In genomic region chr19:37177819-37178708, GRCm38 (mm10) we compare ENCODE assay signal across 8 mouse cellular contexts. TPM values are rescaled to one million over a fixed set of nuclear protein-coding genes. Genes with fewer than 3 reads are reported as not detected.
A peak's percentile ranks its signal among the peaks of the same experiment; 100 is the strongest.
DNase-seq lines count a peak whose midpoint lies in the region; ATAC-seq and TF ChIP-seq lines count a peak whose summit lies in the region.

No protein-coding gene starts in this region.

- 14% methylated on average over 17 of the region's 17 CpGs for WGBS in heart, embryonic 12.5 days
- WGBS in kidney, embryonic 16.5 days, result 14% methylated on average over 17 of the region's 17 CpGs
- WGBS in liver, embryonic 13.5 days (ENCODE audit: insufficient replicate concordance), result 13% methylated on average over 17 of the region's 17 CpGs

- 0 out of 4 replicates have a peak, but pooled peaks cover 0 to 3% of the 10 kb centered on the region in 2 experiments for H3K4me1 ChIP-seq in ES-E14 (ENCODE audit: control insufficient read depth in 2 of 2, insufficient read depth in 2 of 2, low read length in 2 of 2, poor library complexity in 1 of 2)
- H3K4me1 ChIP-seq in brown adipose tissue, adult 24 weeks (ENCODE audit: control insufficient read depth, insufficient read depth, insufficient read length, low read length), result no peaks in the 10 kb centered on the region
- H3K4me1 ChIP-seq in erythroblast, embryonic 14.5 days (ENCODE audit: control insufficient read depth), result peaks cover 76% of the 10 kb centered on the region
- peaks cover 5% of the 10 kb centered on the region; the same call in 1 of the 2 replicates for H3K4me1 ChIP-seq in heart, embryonic 12.5 days (replicated peaks)
- peaks cover 10% of the 10 kb centered on the region; the same call in 1 of the 2 replicates for H3K4me1 ChIP-seq in kidney, embryonic 16.5 days (ENCODE audit: insufficient read depth, low read length)
- H3K4me1 ChIP-seq in liver, embryonic 13.5 days (replicated peaks), result peaks cover 72% of the 10 kb centered on the region

- no peak overlapping the region for H3K9ac ChIP-seq in ES-E14 (ENCODE audit: insufficient read depth, low read depth, low read length, poor library complexity, severe bottlenecking)
- H3K9ac ChIP-seq in heart, embryonic 12.5 days, result no peak overlapping the region
- H3K9ac ChIP-seq in kidney, embryonic 16.5 days (replicated peaks; ENCODE audit: low read length), result peak overlapping the region; percentile 24; the same call in 1 of the 2 replicates
- peak overlapping the region; percentile 55 for H3K9ac ChIP-seq in liver, embryonic 13.5 days

- DNase-seq in ES-E14 (ENCODE audit: low read depth, low spot score), result peak; percentile 20
- DNase-seq in liver, embryonic 13.5 days, result peak; percentile 63
- peak; percentile 12 for DNase-seq in naive thymus-derived CD4-positive, alpha-beta T cell, adult 2 months (ENCODE audit: low read depth)
- peak; percentile 85 for DNase-seq in telencephalon, adult 2 months (ENCODE audit: low read depth, low spot score)

- H3K36me3 ChIP-seq in ES-E14 (ENCODE audit: control insufficient read depth, insufficient read depth, low read length, poor library complexity, severe bottlenecking), result no peaks in the 10 kb centered on the region
- peaks cover 21% of the 10 kb centered on the region for H3K36me3 ChIP-seq in erythroblast, embryonic 14.5 days (ENCODE audit: control insufficient read depth)
- no peaks in the 10 kb centered on the region for H3K36me3 ChIP-seq in heart, embryonic 12.5 days
- no peaks in the 10 kb centered on the region for H3K36me3 ChIP-seq in kidney, embryonic 16.5 days (ENCODE audit: insufficient read depth, low read length)
- H3K36me3 ChIP-seq in liver, embryonic 13.5 days, result peaks cover 10% of the 10 kb centered on the region

- H3K27ac ChIP-seq in ES-E14 (ENCODE audit: insufficient read depth, low read depth, low read length, poor library complexity, severe bottlenecking), result no peak overlapping the region
- H3K27ac ChIP-seq in brown adipose tissue, adult 24 weeks (replicated peaks; ENCODE audit: low read depth, low read length), result no peak overlapping the region
- H3K27ac ChIP-seq in heart, embryonic 12.5 days (ENCODE audit: poor library complexity, severe bottlenecking), result 0 out of 2 replicates have a peak overlapping the region, but pooled peaks have one; percentile 21
- H3K27ac ChIP-seq in kidney, embryonic 16.5 days (ENCODE audit: low read length), result no peak overlapping the region
- H3K27ac ChIP-seq in liver, embryonic 13.5 days, result peak overlapping the region; percentile 63

- ATAC-seq in heart, embryonic 12.5 days (ENCODE audit: insufficient number of reproducible peaks, low FRiP score), result peak; percentile 67; the same call in 1 of the 2 replicates
- peak; percentile 72; the same call in 1 of the 2 replicates for ATAC-seq in kidney, embryonic 16.5 days (ENCODE audit: low FRiP score, low TSS enrichment)
- ATAC-seq in liver, embryonic 13.5 days (ENCODE audit: low read depth), result peak; percentile 87

- no peaks in the 10 kb centered on the region for H3K9me3 ChIP-seq in ES-E14 (ENCODE audit: control insufficient read depth, insufficient read depth, low read depth, low read length)
- H3K9me3 ChIP-seq in erythroblast, embryonic 14.5 days (ENCODE audit: control insufficient read depth, low read length), result peaks cover 15% of the 10 kb centered on the region
- no peaks in the 10 kb centered on the region for H3K9me3 ChIP-seq in heart, embryonic 12.5 days (replicated peaks)
- no peaks in the 10 kb centered on the region for H3K9me3 ChIP-seq in kidney, embryonic 16.5 days (ENCODE audit: low read length)
- H3K9me3 ChIP-seq in liver, embryonic 13.5 days (replicated peaks), result no peaks in the 10 kb centered on the region

- peaks cover 53% of the 10 kb centered on the region for H3K27me3 ChIP-seq in erythroblast, embryonic 14.5 days (ENCODE audit: control insufficient read depth)
- H3K27me3 ChIP-seq in heart, embryonic 12.5 days (replicated peaks), result no peaks in the 10 kb centered on the region
- peaks cover 3% of the 10 kb centered on the region; the same call in 1 of the 2 replicates for H3K27me3 ChIP-seq in kidney, embryonic 16.5 days (ENCODE audit: insufficient read depth, low read length)
- H3K27me3 ChIP-seq in liver, embryonic 13.5 days, result peaks cover 41% of the 10 kb centered on the region

- in situ Hi-C loops in ES-E14 (cut with MboI; ENCODE audit: low sequenced_read_pairs in 2 of 2, unreplicated experiment in 2 of 2), result no loop called here

- H3K4me3 ChIP-seq in ES-E14 (ENCODE audit: insufficient read depth in 1 of 2, low read depth in 1 of 2, low read length in 2 of 2, poor library complexity in 1 of 2, severe bottlenecking in 1 of 2), result peak overlapping the region in 1 of 2 experiments; percentile 11; a peak in 2 of 4 replicates
- peak overlapping the region; percentile 45 for H3K4me3 ChIP-seq in brown adipose tissue, adult 24 weeks (ENCODE audit: insufficient read depth, low read depth, low read length)
- H3K4me3 ChIP-seq in erythroblast, embryonic 14.5 days (replicated peaks), result peak overlapping the region; percentile 64
- H3K4me3 ChIP-seq in heart, embryonic 12.5 days, result peak overlapping the region; percentile 41
- H3K4me3 ChIP-seq in kidney, embryonic 16.5 days (ENCODE audit: low read length), result peak overlapping the region; percentile 42
- peak overlapping the region; percentile 46 for H3K4me3 ChIP-seq in liver, embryonic 13.5 days (replicated peaks)

- H3K4me2 ChIP-seq in heart, embryonic 12.5 days, result peak overlapping the region; percentile 66
- peak overlapping the region; percentile 56 for H3K4me2 ChIP-seq in kidney, embryonic 16.5 days (replicated peaks; ENCODE audit: low read depth, low read length)
- peak overlapping the region; percentile 68 for H3K4me2 ChIP-seq in liver, embryonic 13.5 days

TF ChIP-seq in ES-E14, 5 proteins besides CTCF, POLR2A, EP300 and RAD21:
- TF ChIP-seq CHD2 (IDR thresholded peaks at IDR 0.05; ENCODE audit: low read depth, low read length) (0 out of 2 replicates have a peak, but pooled peaks have one; percentile 2), HCFC1 (IDR thresholded peaks at IDR 0.05; ENCODE audit: borderline replicate concordance, insufficient read depth, low read length) (0 out of 2 replicates have a peak, but pooled peaks have one; percentile 56), MAFK (IDR thresholded peaks at IDR 0.05; ENCODE audit: insufficient read depth, low read depth, low read length) (no peak)
TF ChIP-seq in ES-E14: peak in this region for 2.

RNA-seq across cellular contexts. Expression of gene March5, which starts 29.3 kb away (rescaled TPM):
- 94.7 and 104 TPM in 2 replicates for total RNA-seq in ES-E14 (2012; rRNA removed)
- polyA plus RNA-seq in brown adipose tissue, adult 24 weeks (2012; ENCODE audit: insufficient read depth, insufficient read length, missing spikeins), result 295 and 304 TPM in 2 replicates
- 23.8 and 29.4 TPM in 2 replicates for polyA plus RNA-seq in erythroblast, embryonic 14.5 days (2012)
- polyA plus RNA-seq in heart, embryonic 12.5 days (2016; fragmentation: Nextera tagmentation; extraction: Ambion mirVana), result 101 and 103 TPM in 2 replicates
- polyA plus RNA-seq in kidney, embryonic 16.5 days (2015; fragmentation: Nextera tagmentation; extraction: Ambion mirVana), result 74.4 and 79.8 TPM in 2 replicates
- 147 and 159 TPM in 2 replicates for polyA plus RNA-seq in liver, embryonic 13.5 days (2015; fragmentation: Nextera tagmentation; extraction: Ambion mirVana)

RNA-seq across cellular contexts. Expression of gene Cpeb3, which starts 30.3 kb away (rescaled TPM):
- 1.8 and 1.9 TPM in 2 replicates for total RNA-seq in ES-E14 (2012; rRNA removed)
- 16.1 and 30.4 TPM in 2 replicates for polyA plus RNA-seq in brown adipose tissue, adult 24 weeks (2012; ENCODE audit: insufficient read depth, insufficient read length, missing spikeins)
- polyA plus RNA-seq in erythroblast, embryonic 14.5 days (2012), result 7.6 and 10.1 TPM in 2 replicates
- 6.8 and 9.5 TPM in 2 replicates for polyA plus RNA-seq in heart, embryonic 12.5 days (2016; fragmentation: Nextera tagmentation; extraction: Ambion mirVana)
- 0.73 and 1.3 TPM in 2 replicates for polyA plus RNA-seq in kidney, embryonic 16.5 days (2015; fragmentation: Nextera tagmentation; extraction: Ambion mirVana)
- 1.7 and 1.9 TPM in 2 replicates for polyA plus RNA-seq in liver, embryonic 13.5 days (2015; fragmentation: Nextera tagmentation; extraction: Ambion mirVana)

Comparison
In these comparisons a context has a peak if more than half of its experiments do, and no peak if none do; other contexts are left out.
1. DNase-seq: peak in every context shown above with its lines; median percentile 85 in telencephalon, adult 2 months; 63 in liver, embryonic 13.5 days; 20 in ES-E14; 12 in naive thymus-derived CD4-positive, alpha-beta T cell, adult 2 months.
2. H3K27ac ChIP-seq: peak in heart, embryonic 12.5 days (single experiment) and liver, embryonic 13.5 days (single experiment); none in ES-E14 (single experiment), brown adipose tissue, adult 24 weeks (single experiment) and kidney, embryonic 16.5 days (single experiment).
3. H3K9ac ChIP-seq: peak in kidney, embryonic 16.5 days (single experiment) and liver, embryonic 13.5 days (single experiment); none in ES-E14 (single experiment) and heart, embryonic 12.5 days (single experiment).
4. Peak in every context shown above with its lines, with median percentiles within 50 percentile points of each other: ATAC-seq and H3K4me2 ChIP-seq.